Mouse (Mus musculus) forebrain, embryonic 14.5 days (tissue): Measurements from ENCODE around the gene Slc25a47. TPM values are rescaled to one million over a fixed set of nuclear protein-coding genes. Genes with fewer than 3 reads are reported as not detected.

Source experiments
- ATAC-seq: fragments of 200-750 bp; cut with Nextera tagmentation; 2 replicates; pipeline ENCODE4 v1.8.0; 2017; ENCODE audit warnings: mild to moderate bottlenecking, moderate library complexity
- DNase-seq: peaks from one replicate; pipeline ENCODE4 v3.0.0-alpha.2; 2015; ENCODE audit warnings: low spot score
- H3K27ac ChIP-seq: fragments of 300-500 bp; sonication (generic); 2 replicates; pipeline ENCODE4 v1.5.1; 2014; ENCODE audit warnings: low read depth, mild to moderate bottlenecking, control low read depth, low read length, moderate library complexity
- H3K27me3 ChIP-seq: fragments of 300-500 bp; sonication (generic); replicated peaks from 2 replicates; pipeline ENCODE4 v1.6.1; 2014; ENCODE audit warnings: low read length, control low read depth, mixed read lengths; ENCODE audit not compliant: control insufficient read depth, insufficient read depth
- H3K36me3 ChIP-seq: fragments of 300-500 bp; sonication (generic); 2 replicates; pipeline ENCODE4 v1.6.1; 2014; ENCODE audit warnings: low read length, control low read depth; ENCODE audit not compliant: control insufficient read depth, insufficient read depth
- H3K4me1 ChIP-seq: fragments of 300-500 bp; sonication (generic); 2 replicates; pipeline ENCODE4 v1.6.1; 2014; ENCODE audit warnings: antibody characterized with exemption, low read length, control low read depth; ENCODE audit not compliant: control insufficient read depth, insufficient read depth
- H3K4me2 ChIP-seq: fragments of 300-500 bp; sonication (generic); 2 replicates; pipeline ENCODE4 v1.6.1; 2014; ENCODE audit warnings: mild to moderate bottlenecking, control low read depth, low read length
- H3K4me3 ChIP-seq: fragments of 300-500 bp; sonication (generic); 2 replicates; pipeline ENCODE4 v1.5.1; 2014; ENCODE audit warnings: low read depth, low read length, control low read depth
- H3K9ac ChIP-seq: fragments of 300-500 bp; sonication (generic); 2 replicates; pipeline ENCODE4 v1.6.1; 2014; ENCODE audit warnings: mild to moderate bottlenecking, low read length, control low read depth, moderate library complexity
- H3K9me3 ChIP-seq: fragments of 300-500 bp; sonication (generic); replicated peaks from 2 replicates; pipeline ENCODE4 v1.6.1; 2016; ENCODE audit warnings: low read length, control low read depth, mixed read lengths; ENCODE audit not compliant: control insufficient read depth
- WGBS: fragments of 180-500 bp; shearing (Covaris S2); extraction: QIAGEN DNeasy Blood & Tissue Kit; methylation state at CpG from one replicate; pipeline ENCODE4 v1.1.7; 2014; 5-methylcytosine and 5-hydroxymethylcytosine counted together
- polyA plus RNA-seq: library from polyadenylated mRNA; unstranded; fragments of >200 nt; fragmentation: Nextera tagmentation; extraction: Ambion mirVana; gene quantifications from 2 replicates; pipeline ENCODE4 v1.2.1, GENCODE M21; 2014

The Slc25a47 gene
- polyA plus RNA-seq, 1 experiment from 2014 or later: 17.3 TPM

GRCm38 (mm10) chr12:108823036-108823435 is 12.8 kb upstream of the Slc25a47 start:
- H3K27ac ChIP-seq: no peak overlapping the region
- no peaks in the 10 kb centered on the region for H3K9me3 ChIP-seq
- no peak overlapping the region for H3K9ac ChIP-seq
- DNase-seq (no peak), ATAC-seq (no peak)
- no peak overlapping the region for H3K4me2 ChIP-seq
- H3K36me3 ChIP-seq: peaks cover 28% of the 10 kb centered on the region
- no peak overlapping the region for H3K4me3 ChIP-seq
- WGBS: 67% methylated on average over 8 of the region's 8 CpGs
- no peaks in the 10 kb centered on the region for H3K4me1 ChIP-seq
- H3K27me3 ChIP-seq: no peaks in the 10 kb centered on the region

DNA sequence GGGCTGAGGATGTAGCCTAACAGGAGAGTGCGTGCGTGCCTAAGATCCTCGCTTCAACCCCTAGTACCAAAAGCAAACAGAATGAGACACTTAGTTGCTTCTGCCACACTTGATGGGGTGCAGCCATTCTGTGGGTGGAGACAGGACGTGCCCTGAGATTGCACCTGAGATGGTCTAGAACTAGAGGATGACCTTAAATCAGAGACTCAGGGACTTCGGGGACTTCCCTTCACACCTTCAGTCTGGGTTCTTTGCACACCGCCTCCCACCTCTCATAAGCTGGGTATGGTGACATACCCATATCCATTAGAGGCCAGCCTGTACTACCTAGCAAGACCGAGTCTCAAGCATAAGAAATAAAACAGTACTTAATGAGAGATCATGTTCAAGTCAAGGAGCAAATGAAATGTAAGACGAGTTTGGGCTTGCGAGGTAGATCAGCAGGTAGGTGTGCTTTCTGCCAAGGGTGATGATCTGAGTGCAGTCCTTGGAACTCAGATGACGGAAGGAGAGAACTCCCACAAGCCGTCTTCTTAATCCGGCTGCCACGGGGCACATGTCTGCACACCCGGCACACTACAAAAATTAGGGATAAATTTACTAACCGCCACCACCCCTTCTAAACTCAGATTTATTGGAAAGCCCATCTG is 11.5 kb upstream of the Slc25a47 start:
- H3K36me3 ChIP-seq: peaks cover 20% of the 10 kb centered on the region
- H3K4me1 ChIP-seq: no peaks in the 10 kb centered on the region
- no peak overlapping the region for H3K4me3 ChIP-seq
- H3K9ac ChIP-seq: no peak overlapping the region
- H3K27me3 ChIP-seq: no peaks in the 10 kb centered on the region
- no peak overlapping the region for H3K4me2 ChIP-seq
- no peak for ATAC-seq
- no peak overlapping the region for H3K27ac ChIP-seq
- WGBS: 93% methylated on average over 15 of the region's 15 CpGs
- DNase-seq: no peak
- H3K9me3 ChIP-seq: no peaks in the 10 kb centered on the region

GRCm38 (mm10) chr12:108825561-108826224 is 10.2 kb upstream of the Slc25a47 start:
- Histone ChIP-seq H3K9me3 (no peaks in the 10 kb centered on the region), H3K27ac (no peak overlapping the region), H3K36me3 (peaks cover 25% of the 10 kb centered on the region), H3K4me3 (no peak overlapping the region), H3K27me3 (no peaks in the 10 kb centered on the region), H3K9ac (no peak overlapping the region), H3K4me2 (no peak overlapping the region), H3K4me1 (no peaks in the 10 kb centered on the region)
- whole genome bisulfite sequencing: 90% methylated on average over 13 of the region's 13 CpGs
- ATAC-seq (no peak), DNase-seq (no peak)

- no peak overlapping the region for H3K4me2 ChIP-seq
- H3K9ac ChIP-seq: no peak overlapping the region
- no peaks in the 10 kb centered on the region for H3K27me3 ChIP-seq
- 95% methylated on average over 19 of the region's 19 CpGs for WGBS
- H3K9me3 ChIP-seq: no peaks in the 10 kb centered on the region
- peaks cover 25% of the 10 kb centered on the region for H3K36me3 ChIP-seq
- ATAC-seq (no peak), DNase-seq (no peak)
- no peaks in the 10 kb centered on the region for H3K4me1 ChIP-seq
- no peak overlapping the region for H3K4me3 ChIP-seq
- H3K27ac ChIP-seq: no peak overlapping the region
Measured at GRCm38 (mm10) chr12:108826282-108826957, 9.4 kb upstream of the Slc25a47 start.

DNA sequence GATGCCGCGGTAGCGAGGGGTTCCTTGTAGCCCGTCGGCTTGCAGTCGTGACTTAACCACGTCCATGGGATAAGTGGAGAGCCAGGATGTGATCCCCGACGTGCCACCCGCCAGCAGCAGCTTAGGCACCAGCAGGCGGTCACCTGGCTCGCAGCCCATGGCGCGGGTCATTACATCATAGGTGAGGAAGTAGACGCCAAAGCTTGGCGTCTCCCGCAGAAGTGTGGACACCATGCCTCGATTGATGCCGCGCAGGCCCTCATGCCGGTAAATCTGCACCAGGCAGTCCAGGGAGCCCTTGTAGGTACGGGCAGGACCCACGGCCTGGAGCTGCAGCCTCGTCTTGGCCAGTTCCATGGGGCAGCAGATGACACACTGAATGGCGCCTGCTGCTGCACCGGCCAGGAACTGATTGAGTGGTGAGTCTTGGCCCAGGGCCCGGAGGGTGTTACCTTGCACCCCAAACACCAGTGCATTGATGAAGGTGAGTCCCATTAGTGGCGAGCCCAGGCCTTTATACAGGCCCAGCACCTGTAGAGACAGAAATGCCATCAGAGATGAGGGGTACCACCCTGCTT is 8.8 kb upstream of the Slc25a47 start:
- ATAC-seq: no peak
- 95% methylated on average over 28 of the region's 28 CpGs for WGBS
- no peak overlapping the region for H3K9ac ChIP-seq

DNA sequence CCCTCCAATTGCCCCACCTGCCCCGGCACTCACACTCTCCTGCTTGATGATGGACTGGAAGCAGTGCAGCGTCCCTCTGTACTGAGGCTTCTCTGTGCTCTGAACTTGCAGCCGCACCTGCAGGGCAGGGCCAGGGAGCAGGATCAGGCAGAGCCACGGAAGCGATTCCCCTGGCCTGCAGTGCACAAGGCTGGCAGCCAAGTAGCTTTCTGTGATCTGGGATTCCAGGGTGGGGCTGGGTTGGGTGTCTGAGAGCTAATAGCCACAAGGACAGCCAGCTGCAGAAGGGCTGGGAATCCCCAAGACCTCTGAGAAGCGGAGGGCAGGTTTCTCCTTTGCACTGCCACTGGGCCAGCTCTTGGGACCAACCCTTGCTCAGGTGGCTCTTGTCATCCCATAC is 8.2 kb upstream of the Slc25a47 start:
- H3K27me3 ChIP-seq: no peaks in the 10 kb centered on the region
- no peak overlapping the region for H3K9ac ChIP-seq
- 0 out of 2 replicates have a peak, but pooled peaks cover 3% of the 10 kb centered on the region for H3K4me1 ChIP-seq
- H3K4me3 ChIP-seq: no peak overlapping the region
- no peaks in the 10 kb centered on the region for H3K9me3 ChIP-seq
- H3K36me3 ChIP-seq: peaks cover 25% of the 10 kb centered on the region
- no peak overlapping the region for H3K4me2 ChIP-seq
- ATAC-seq (no peak), DNase-seq (no peak)
- 99% methylated on average over 6 of the region's 6 CpGs for WGBS
- H3K27ac ChIP-seq: no peak overlapping the region

More for the DNA sequence above, 8.8 kb upstream of the Slc25a47 start:
- Histone ChIP-seq H3K4me1 (no peaks in the 10 kb centered on the region), H3K27ac (no peak overlapping the region), H3K4me3 (no peak overlapping the region), H3K9me3 (no peaks in the 10 kb centered on the region), H3K27me3 (no peaks in the 10 kb centered on the region), H3K36me3 (peaks cover 25% of the 10 kb centered on the region), H3K4me2 (no peak overlapping the region)
- no peak for DNase-seq

DNA sequence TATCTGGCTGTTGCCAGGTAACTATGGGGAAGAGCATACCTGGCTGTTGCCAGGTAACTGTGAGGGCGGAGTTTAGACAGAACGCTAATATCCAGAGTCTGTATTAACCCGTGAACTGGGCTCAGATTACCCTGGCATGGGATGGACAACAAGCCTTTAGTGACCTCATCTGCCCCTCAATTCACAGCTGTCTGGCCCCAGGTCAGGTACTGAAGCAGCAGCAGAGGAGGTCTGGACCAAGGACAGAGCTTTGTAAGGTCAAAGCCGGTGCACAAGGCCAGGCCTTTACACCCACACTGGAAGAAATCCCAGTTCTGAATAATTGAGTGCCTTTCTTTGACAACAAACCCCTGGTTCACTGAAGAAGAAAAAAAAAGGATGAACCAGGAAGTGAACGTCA is 6.2 kb upstream of the Slc25a47 start:
- no peaks in the 10 kb centered on the region for H3K27me3 ChIP-seq
- no peaks in the 10 kb centered on the region for H3K9me3 ChIP-seq
- WGBS: 70% methylated on average over 5 of the region's 5 CpGs
- H3K4me1 ChIP-seq: peaks cover 7% of the 10 kb centered on the region
- no peak overlapping the region for H3K4me2 ChIP-seq
- no peak overlapping the region for H3K4me3 ChIP-seq
- peaks cover 28% of the 10 kb centered on the region for H3K36me3 ChIP-seq
- H3K9ac ChIP-seq: no peak overlapping the region
- no peak overlapping the region for H3K27ac ChIP-seq
- no peak for DNase-seq
- ATAC-seq: no peak

DNA sequence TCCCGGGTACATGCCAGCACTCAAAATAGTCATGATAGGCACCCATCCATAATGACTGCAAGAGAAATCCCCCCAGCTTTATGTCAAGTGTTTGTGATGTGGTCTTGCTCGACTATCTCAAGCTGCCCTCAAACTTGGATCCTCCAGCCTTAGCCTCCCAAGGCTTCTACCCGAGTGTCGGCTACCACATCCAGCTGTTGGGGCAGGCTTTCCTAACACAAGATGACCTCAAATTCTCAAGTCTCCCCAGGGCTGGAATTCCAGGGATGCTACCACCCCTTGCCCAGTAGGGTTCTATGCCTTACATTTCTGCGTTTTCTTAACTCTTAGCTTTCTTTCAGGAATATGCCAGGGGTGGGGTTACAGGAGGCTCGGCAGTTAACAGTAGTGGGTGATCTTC is 5.5 kb upstream of the Slc25a47 start:
- Histone ChIP-seq H3K36me3 (peaks cover 28% of the 10 kb centered on the region), H3K27ac (no peak overlapping the region), H3K4me2 (no peak overlapping the region), H3K27me3 (no peaks in the 10 kb centered on the region), H3K4me3 (no peak overlapping the region), H3K9ac (no peak overlapping the region), H3K4me1 (peaks cover 10% of the 10 kb centered on the region), H3K9me3 (no peaks in the 10 kb centered on the region)
- ATAC-seq (no peak), DNase-seq (no peak)
- 86% methylated on average over 6 of the region's 6 CpGs for WGBS
